Mouse (Mus musculus) gastrocnemius, adult 2 months (tissue): ENCODE measurements at regions not wholly inside any gene's neighbourhood (a gene's known extent, or its start where the extent isn't known, plus 50 kb on each side); places are given as distances from the start of the nearest gene placed in this dataset.

Experiments used
- DNase-seq: peaks from one replicate; pipeline ENCODE4 v3.0.0; 2022
- H3K27ac ChIP-seq: fragments of 200-600 bp; 2 replicates; pipeline ENCODE4 v1.8.1; 2022; ENCODE audit warnings: mild to moderate bottlenecking
- H3K4me3 ChIP-seq: fragments of 200-600 bp; 2 replicates; pipeline ENCODE4 v1.8.1; 2022; ENCODE audit warnings: mild to moderate bottlenecking, moderate library complexity
- CTCF ChIP-seq: fragments of 200-600 bp; IDR thresholded peaks from 2 replicates; pipeline ENCODE4 v1.8.1; 2022; ENCODE audit warnings: antibody characterized with exemption, mild to moderate bottlenecking, moderate library complexity
- intact Hi-C: fragments of 180-260 bp; cut with DNase I; formaldehyde crosslinking; loops from one replicate; pipeline ENCODE4 v1.15.1; 2025

DNA sequence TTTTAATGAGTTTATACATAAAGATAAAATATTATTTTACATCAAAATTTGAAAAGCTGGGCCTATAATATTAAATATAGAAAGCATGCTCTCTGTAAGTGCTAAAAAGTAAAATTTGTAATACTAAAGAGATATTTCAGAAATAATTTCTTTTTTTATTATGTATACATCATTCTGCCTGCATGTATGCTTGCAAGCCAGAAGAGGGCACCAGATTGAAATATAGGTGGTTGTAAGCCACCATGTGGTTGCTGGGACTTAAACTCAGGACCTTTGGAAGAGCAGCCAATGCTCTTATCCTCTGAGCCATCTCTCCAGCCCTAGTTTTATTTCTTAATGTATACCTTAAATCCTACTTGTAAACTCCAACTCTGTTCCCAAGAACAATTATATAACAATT, 231.7 kb upstream of the Pitrm1 start:
- Histone ChIP-seq H3K27ac (no peak overlapping the region), H3K4me3 (no peak overlapping the region)
- TF ChIP-seq CTCF = peak; percentile 19; the same call in 1 of the 2 replicates
- intact Hi-C loops = no loop called here
- no peak for DNase-seq

- Histone ChIP-seq H3K4me3 (no peak overlapping the region), H3K27ac (no peak overlapping the region)
- intact Hi-C loops = no loop called here
- no peak for DNase-seq
- TF ChIP-seq CTCF = no peak
Measured at GRCm38 (mm10) chr13:6323948-6324347, 224.0 kb upstream of the Pitrm1 start.

DNA sequence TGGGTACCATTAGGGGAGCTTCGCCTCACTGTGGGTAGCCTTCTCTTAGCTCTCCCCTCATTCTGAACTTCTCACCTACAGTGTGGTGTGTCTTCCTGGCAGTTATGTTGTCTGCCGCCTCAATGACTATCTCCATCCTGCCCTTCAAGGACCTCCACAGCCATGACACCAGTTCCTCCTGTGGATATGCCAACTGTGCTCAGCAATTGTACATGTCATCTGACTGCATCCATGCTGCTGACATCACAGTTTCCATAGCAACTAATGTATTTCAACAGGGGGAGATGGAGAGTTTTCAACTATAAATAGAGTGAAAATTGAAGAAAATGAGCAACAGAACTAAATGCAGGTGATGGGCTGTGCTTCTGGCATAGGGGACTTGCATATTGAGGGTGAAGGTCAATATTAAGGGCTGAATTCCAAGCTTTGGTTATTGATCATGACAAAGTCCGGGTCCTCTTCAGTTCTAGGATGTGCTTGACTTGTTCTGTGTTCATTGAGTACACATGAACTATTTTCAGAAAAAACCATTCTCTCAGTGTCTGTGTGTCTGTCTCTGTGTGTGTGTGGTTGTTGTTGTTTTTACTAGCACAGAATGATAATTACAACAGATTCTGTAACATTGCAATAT, 217.5 kb upstream of the Pitrm1 start:
- Histone ChIP-seq H3K27ac (no peak overlapping the region), H3K4me3 (no peak overlapping the region)
- intact Hi-C loops = no loop called here
- no peak for DNase-seq
- TF ChIP-seq CTCF = no peak

DNA sequence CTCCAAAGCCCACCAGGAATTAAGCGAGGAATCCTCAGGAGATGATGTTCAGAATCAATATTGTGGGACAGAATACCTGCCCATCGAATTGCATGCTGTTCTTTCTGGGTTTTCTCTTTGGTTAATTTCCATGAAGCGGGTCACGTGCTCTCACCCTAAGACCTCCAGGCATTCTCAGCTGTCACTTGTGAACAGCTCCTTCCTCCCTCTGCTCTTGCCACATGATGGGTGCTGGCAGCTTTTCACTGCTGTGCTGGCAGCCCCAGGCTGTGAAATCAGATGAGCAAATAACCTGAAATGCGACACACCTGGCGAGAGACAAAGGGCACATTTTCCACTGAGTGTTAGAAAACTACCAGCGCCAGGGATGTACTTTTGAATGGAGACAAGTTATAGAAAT, 207.8 kb upstream of the Pitrm1 start:
- intact Hi-C loops = no loop called here
- no peak for TF ChIP-seq CTCF
- peak; percentile 44 for DNase-seq
- Histone ChIP-seq H3K27ac (no peak overlapping the region), H3K4me3 (no peak overlapping the region)

DNA sequence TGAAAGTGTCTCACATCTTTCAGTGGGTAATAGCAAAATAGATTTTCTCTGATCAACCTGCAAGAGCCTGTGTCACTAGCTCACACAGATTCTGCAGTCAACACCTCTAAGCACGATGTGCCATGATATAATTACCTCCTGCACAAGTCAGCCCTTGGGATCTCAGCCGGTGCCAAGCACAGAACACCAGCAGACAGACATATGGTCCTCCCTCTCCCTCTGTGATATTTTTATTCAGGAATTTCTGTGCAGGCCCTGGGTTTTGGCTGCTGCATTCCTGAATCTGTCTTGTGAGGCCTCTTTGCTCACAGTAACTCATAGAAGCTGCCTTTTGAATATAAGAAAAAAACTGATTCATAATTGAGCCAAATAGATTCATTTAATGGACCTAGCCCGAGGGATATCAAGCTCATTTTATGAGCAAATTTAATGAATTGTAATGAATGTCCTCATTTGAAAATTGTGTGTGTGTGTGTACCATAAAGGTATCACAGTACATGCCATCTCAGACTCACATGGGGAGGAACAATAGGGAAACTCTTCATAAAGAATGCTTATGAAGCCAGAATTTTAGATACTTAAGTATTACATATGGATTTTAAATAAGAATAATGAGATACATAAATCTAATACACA, 206.7 kb upstream of the Pitrm1 start:
- TF ChIP-seq CTCF = no peak
- DNase-seq = peak; percentile 18
- intact Hi-C loops = no loop called here

DNA sequence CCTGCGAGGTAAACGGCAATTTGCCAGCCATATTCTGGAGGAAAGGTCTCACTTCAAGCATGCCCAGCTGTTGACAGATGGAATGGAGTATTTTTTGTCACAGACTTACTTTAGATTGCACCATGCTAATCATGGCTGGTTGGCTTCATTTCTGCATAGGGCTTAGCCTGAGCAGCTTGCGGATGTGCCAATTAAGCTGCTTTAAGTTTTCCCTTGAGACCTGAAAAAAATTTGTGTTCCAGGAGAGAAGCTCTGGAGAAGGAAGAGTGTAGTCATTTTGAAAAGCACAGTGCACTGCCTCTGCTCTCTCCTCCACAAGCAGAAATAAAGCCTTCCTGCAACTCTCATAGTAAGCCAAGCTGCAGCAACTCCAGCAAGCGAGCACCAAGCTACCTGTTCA, 182.8 kb upstream of the Pitrm1 start:
- Histone ChIP-seq H3K27ac (no peak overlapping the region), H3K4me3 (no peak overlapping the region)
- intact Hi-C loops = no loop called here
- no peak for DNase-seq
- no peak for TF ChIP-seq CTCF

More for the DNA sequence above, 206.7 kb upstream of the Pitrm1 start:
- H3K4me3 ChIP-seq = no peak overlapping the region
- H3K27ac ChIP-seq = no peak overlapping the region

- no peak for TF ChIP-seq CTCF
- no peak overlapping the region for H3K4me3 ChIP-seq
- no peak for DNase-seq
- H3K27ac ChIP-seq = no peak overlapping the region
- intact Hi-C loops = no loop called here
Measured at GRCm38 (mm10) chr13:6367661-6368060, 180.3 kb upstream of the Pitrm1 start.

DNA sequence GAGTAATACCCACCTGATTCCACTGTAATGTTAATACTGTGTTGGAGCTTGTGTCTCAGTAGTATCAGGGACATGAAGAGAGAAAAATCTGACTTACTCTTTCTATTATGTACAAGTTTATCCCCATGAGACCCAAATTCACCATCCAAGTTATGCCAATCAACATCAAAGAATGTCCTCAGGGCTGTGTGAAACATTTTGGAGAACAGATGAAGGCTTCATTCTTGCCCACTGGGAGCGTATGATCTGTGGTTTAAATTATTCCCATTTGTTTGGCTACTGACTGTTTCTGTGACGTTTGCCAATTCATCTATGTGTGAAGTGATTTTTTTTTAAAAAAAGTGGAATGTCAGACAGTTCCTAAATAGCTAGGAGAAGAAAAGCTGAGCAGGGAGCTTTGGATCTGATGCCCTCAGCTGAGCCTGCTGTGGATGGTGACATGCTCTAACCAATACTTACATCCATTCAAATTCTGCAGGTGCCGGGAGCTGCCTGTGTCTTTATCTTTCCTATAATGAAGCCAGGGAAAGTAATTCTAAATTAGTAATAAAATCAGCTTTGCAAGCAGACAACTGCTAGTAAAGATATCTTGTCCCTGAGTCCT, 173.3 kb upstream of the Pitrm1 start:
- intact Hi-C loops = no loop called here
- TF ChIP-seq CTCF = no peak
- Histone ChIP-seq H3K4me3 (no peak overlapping the region), H3K27ac (no peak overlapping the region)
- no peak for DNase-seq

- intact Hi-C loops = no loop called here
- Histone ChIP-seq H3K4me3 (no peak overlapping the region), H3K27ac (no peak overlapping the region)
- TF ChIP-seq CTCF = no peak
- no peak for DNase-seq
Measured at GRCm38 (mm10) chr13:6377919-6378318, 170.0 kb upstream of the Pitrm1 start.

DNA sequence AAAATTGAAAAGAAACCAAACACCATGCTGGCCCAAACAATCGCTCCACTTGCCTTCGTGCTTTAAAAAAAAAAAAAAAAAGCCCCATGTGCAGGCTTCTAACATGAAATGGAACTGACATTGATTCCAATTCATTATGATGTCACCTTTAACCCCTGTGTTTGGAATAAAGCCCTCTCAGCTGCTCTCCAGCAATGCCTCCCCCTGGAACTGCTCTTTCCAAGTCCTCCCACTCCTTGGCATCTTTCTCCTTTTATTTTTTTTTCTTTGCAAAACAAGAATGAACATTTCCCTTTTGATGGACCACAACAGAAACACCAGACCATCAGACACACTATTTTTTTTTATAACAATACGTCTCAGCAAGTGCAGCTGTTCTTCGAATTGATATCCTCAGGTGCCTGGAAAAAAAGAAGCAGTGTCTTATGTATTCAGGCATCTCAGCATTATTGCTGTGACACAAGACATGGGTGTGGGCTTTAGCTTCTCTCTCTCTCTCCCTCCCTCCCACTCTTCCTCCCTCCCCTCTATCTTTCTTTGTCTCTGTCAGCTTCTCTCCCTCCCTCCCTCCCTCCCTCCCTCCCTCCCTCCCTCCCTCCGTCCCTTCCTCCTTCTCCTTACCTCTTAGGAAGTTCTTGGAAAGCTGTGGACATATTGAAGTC, 152.3 kb upstream of the Pitrm1 start:
- TF ChIP-seq CTCF = no peak
- no peak overlapping the region for H3K4me3 ChIP-seq
- DNase-seq = no peak
- H3K27ac ChIP-seq = no peak overlapping the region
- intact Hi-C loops = no loop called here

- Histone ChIP-seq H3K4me3 (no peak overlapping the region), H3K27ac (no peak overlapping the region)
- intact Hi-C loops = no loop called here
- DNase-seq = no peak
- no peak for TF ChIP-seq CTCF
Measured at GRCm38 (mm10) chr13:6397648-6398047, 150.3 kb upstream of the Pitrm1 start.

DNA sequence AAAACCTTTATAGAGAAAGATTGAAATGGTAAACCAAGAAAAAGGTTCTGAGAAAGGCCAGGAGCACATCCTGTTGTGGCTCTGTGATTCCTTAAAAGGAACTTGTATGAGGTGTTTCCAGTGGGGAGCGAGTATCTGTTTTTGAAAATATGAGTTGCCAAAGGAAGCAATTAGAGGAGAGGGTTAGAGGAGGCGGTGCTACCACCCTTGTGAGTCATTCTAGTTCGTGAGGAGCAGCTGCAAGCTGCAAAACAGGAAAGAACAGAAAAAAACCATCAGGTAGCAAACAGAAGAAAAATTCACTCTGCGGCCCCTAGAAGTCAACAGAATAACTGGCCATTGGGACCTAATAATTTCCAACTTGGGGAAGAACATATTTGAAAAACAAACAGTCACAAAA, 116.1 kb upstream of the Pitrm1 start:
- no peak for TF ChIP-seq CTCF
- intact Hi-C loops = no loop called here
- no peak overlapping the region for H3K27ac ChIP-seq
- DNase-seq = no peak
- no peak overlapping the region for H3K4me3 ChIP-seq

GRCm38 (mm10) chr13:6446976-6447375, 101.0 kb upstream of the Pitrm1 start:
- TF ChIP-seq CTCF = no peak
- intact Hi-C loops = no loop called here
- H3K27ac ChIP-seq = no peak overlapping the region
- H3K4me3 ChIP-seq = no peak overlapping the region
- no peak for DNase-seq
